8 mouse cellular contexts compared by ENCODE assay signal in genomic region chr7:92740411-92741115, GRCm38 (mm10). TPM values are rescaled to one million over a fixed set of nuclear protein-coding genes. Genes with fewer than 3 reads are reported as not detected.
A peak's percentile ranks its signal among the peaks of the same experiment; 100 is the strongest.
DNase-seq lines count a peak whose midpoint lies in the region; ATAC-seq and TF ChIP-seq lines count a peak whose summit lies in the region.

No protein-coding gene starts in this region.

- no peak for ATAC-seq in heart, embryonic 12.5 days (ENCODE audit: insufficient number of reproducible peaks, low FRiP score)
- no peak for ATAC-seq in forebrain, postnatal 0 days
- no peak for ATAC-seq in liver, embryonic 15.5 days (ENCODE audit: insufficient read depth)

- H3K36me3 ChIP-seq in heart, embryonic 12.5 days: peaks cover 21% of the 10 kb centered on the region
- peaks cover 4 to 27% of the 10 kb centered on the region in 2 experiments for H3K36me3 ChIP-seq in MEL (ENCODE audit: control insufficient read depth in 1 of 2, insufficient read depth in 2 of 2, low read length in 2 of 2)
- H3K36me3 ChIP-seq in forebrain, postnatal 0 days (ENCODE audit: insufficient read depth): peaks cover 4% of the 10 kb centered on the region; the same call in 1 of the 2 replicates
- H3K36me3 ChIP-seq in liver, embryonic 15.5 days (replicated peaks): peaks cover 29% of the 10 kb centered on the region

- peak overlapping the region; percentile 80 for H3K4me3 ChIP-seq in heart, embryonic 12.5 days
- peak overlapping the region; percentile 72 to 99 for H3K4me3 ChIP-seq in MEL (ENCODE audit: control insufficient read depth in 1 of 2, insufficient read depth in 1 of 2, low read depth in 2 of 2, low read length in 2 of 2)
- peak overlapping the region; percentile 89 for H3K4me3 ChIP-seq in forebrain, postnatal 0 days (ENCODE audit: low read depth, low read length)
- H3K4me3 ChIP-seq in liver, embryonic 15.5 days (replicated peaks): peak overlapping the region; percentile 87

- peak overlapping the region; percentile 90 for H3K27ac ChIP-seq in heart, embryonic 12.5 days (ENCODE audit: poor library complexity, severe bottlenecking)
- peak overlapping the region; percentile 74 for H3K27ac ChIP-seq in MEL (ENCODE audit: control insufficient read depth, low read depth, low read length)
- H3K27ac ChIP-seq in forebrain, postnatal 0 days (ENCODE audit: low read depth, low read length): peak overlapping the region; percentile 98
- peak overlapping the region; percentile 82 for H3K27ac ChIP-seq in liver, embryonic 15.5 days (replicated peaks)

- H3K4me1 ChIP-seq in heart, embryonic 12.5 days (replicated peaks): peaks cover 22% of the 10 kb centered on the region
- H3K4me1 ChIP-seq in MEL (ENCODE audit: control insufficient read depth in 1 of 2, insufficient read depth in 2 of 2, low read length in 2 of 2): peaks cover 2 to 14% of the 10 kb centered on the region in 2 experiments; a peak in 3 of 4 replicates
- peaks cover 32% of the 10 kb centered on the region for H3K4me1 ChIP-seq in forebrain, postnatal 0 days (ENCODE audit: insufficient read depth)
- peaks cover 38% of the 10 kb centered on the region for H3K4me1 ChIP-seq in liver, embryonic 15.5 days (replicated peaks)

- peak overlapping the region; percentile 91 for H3K9ac ChIP-seq in heart, embryonic 12.5 days
- peak overlapping the region; percentile 97 for H3K9ac ChIP-seq in MEL (ENCODE audit: control insufficient read depth, low read depth, low read length, poor library complexity, severe bottlenecking)
- H3K9ac ChIP-seq in forebrain, postnatal 0 days: peak overlapping the region; percentile 99
- H3K9ac ChIP-seq in liver, embryonic 15.5 days: peak overlapping the region; percentile 85

- WGBS in heart, embryonic 12.5 days: 3% methylated on average over 23 of the region's 23 CpGs
- WGBS in forebrain, postnatal 0 days: 1% methylated on average over 23 of the region's 23 CpGs
- 1% methylated on average over 23 of the region's 23 CpGs for WGBS in liver, embryonic 15.5 days (ENCODE audit: insufficient replicate concordance)

- H3K27me3 ChIP-seq in heart, embryonic 12.5 days (replicated peaks): no peaks in the 10 kb centered on the region
- no peaks in the 10 kb centered on the region for H3K27me3 ChIP-seq in MEL (ENCODE audit: control insufficient read depth in 1 of 2, insufficient read depth in 2 of 2, low read length in 2 of 2)
- no peaks in the 10 kb centered on the region for H3K27me3 ChIP-seq in forebrain, postnatal 0 days (ENCODE audit: insufficient read depth, low read length)
- H3K27me3 ChIP-seq in liver, embryonic 15.5 days: peaks cover 16% of the 10 kb centered on the region; the same call in 1 of the 2 replicates

- no peak for DNase-seq in heart, postnatal 36 days
- peak; percentile 48 for DNase-seq in MEL (ENCODE audit: low read depth, low spot score)
- DNase-seq in forebrain, postnatal 0 days: no peak
- DNase-seq in urinary bladder, adult 18-20 months (ENCODE audit: low spot score in 2 of 2): no peak
- no peak for DNase-seq in layer of hippocampus, postnatal 10 days (ENCODE audit: low spot score in 2 of 2)
- no peak for DNase-seq in yolk sac, embryonic 10.5 days (ENCODE audit: low spot score)

- no peak for TF ChIP-seq POLR2A in MEL (IDR thresholded peaks at IDR 0.05; ENCODE audit: control insufficient read depth in 1 of 2, insufficient read depth in 1 of 2, low read depth in 1 of 2, low read length in 2 of 2, poor library complexity in 1 of 2)

- TF ChIP-seq EP300 in MEL (IDR thresholded peaks at IDR 0.05; ENCODE audit: low read depth in 1 of 2, low read length in 2 of 2): no peak; a peak in 1 of 4 replicates

- H3K79me2 ChIP-seq in MEL (ENCODE audit: control insufficient read depth, insufficient read depth, low read length, poor library complexity): peaks cover 16% of the 10 kb centered on the region

- peak overlapping the region; percentile 97 for H3K4me2 ChIP-seq in heart, embryonic 12.5 days
- peak overlapping the region; percentile 53 for H3K4me2 ChIP-seq in forebrain, postnatal 0 days (ENCODE audit: low read depth)
- peak overlapping the region; percentile 70 for H3K4me2 ChIP-seq in liver, embryonic 15.5 days

- H3K9me3 ChIP-seq in heart, embryonic 12.5 days (replicated peaks): no peaks in the 10 kb centered on the region
- H3K9me3 ChIP-seq in MEL (replicated peaks; ENCODE audit: insufficient read depth, low read length): no peaks in the 10 kb centered on the region
- H3K9me3 ChIP-seq in forebrain, postnatal 0 days (ENCODE audit: low read length): no peaks in the 10 kb centered on the region
- no peaks in the 10 kb centered on the region for H3K9me3 ChIP-seq in liver, embryonic 15.5 days (replicated peaks)

- TF ChIP-seq CTCF in MEL (IDR thresholded peaks at IDR 0.05 in 2 of 3, conservative IDR thresholded peaks at IDR 0.05 in 1 of 3; ENCODE audit: control insufficient read depth in 1 of 3, insufficient read depth in 1 of 3, low read depth in 2 of 3, low read length in 3 of 3, poor library complexity in 1 of 3, severe bottlenecking in 1 of 3): no peak
- TF ChIP-seq CTCF in forebrain, postnatal 0 days (IDR thresholded peaks at IDR 0.05; ENCODE audit: low read depth): no peak

- TF ChIP-seq RAD21 in MEL (IDR thresholded peaks at IDR 0.05; ENCODE audit: low read depth, low read length): no peak

- intact Hi-C loops in heart, postnatal 36 days (cut with DNase I): loop anchor here (2.0 to 10.0 kb wide), 6 partner anchors 72 to 344 kb away; partner anchors contain the start of genes Ankrd42, Ccdc90b, Ddias and Pcf11

TF ChIP-seq in MEL, 35 proteins besides CTCF, POLR2A, EP300 and RAD21:
- no peak; the same call in 1 of the 2 replicates for TF ChIP-seq POLR2AphosphoS2 (IDR thresholded peaks at IDR 0.05; ENCODE audit: low read length)
- TF ChIP-seq MAZ (IDR thresholded peaks at IDR 0.05; ENCODE audit: low read depth, low read length): 0 out of 2 replicates have a peak, but pooled peaks have one; percentile 42
- TF ChIP-seq ELF1 (IDR thresholded peaks at IDR 0.05; ENCODE audit: low read depth, low read length): no peak
- TF ChIP-seq USF1 (IDR thresholded peaks at IDR 0.05; ENCODE audit: low read depth, low read length): no peak
- TF ChIP-seq TBP (IDR thresholded peaks at IDR 0.05; ENCODE audit: low read depth, low read length): peak; percentile 58; the same call in 1 of the 2 replicates
- TF ChIP-seq CHD1 (IDR thresholded peaks at IDR 0.05; ENCODE audit: low read depth, low read length): peak; percentile 58; the same call in 1 of the 2 replicates
- 0 out of 2 replicates have a peak, but pooled peaks have one; percentile 25 for TF ChIP-seq SIN3A (IDR thresholded peaks at IDR 0.05; ENCODE audit: low read length)
- TF ChIP-seq KAT2A (conservative IDR thresholded peaks at IDR 0.05; ENCODE audit: low read depth, low read length): no peak
- peak; percentile 41; the same call in 1 of the 2 replicates for TF ChIP-seq NELFE (IDR thresholded peaks at IDR 0.05; ENCODE audit: low read depth, low read length)
- TF ChIP-seq E2F4 (IDR thresholded peaks at IDR 0.05; ENCODE audit: borderline replicate concordance, low read depth, low read length): no peak

RNA-seq across cellular contexts. Expression of gene Rab30, which starts 0.8 kb away (rescaled TPM):
- 6.6 and 9.4 TPM in 2 replicates for polyA plus RNA-seq in heart, embryonic 12.5 days (2016; fragmentation: Nextera tagmentation; extraction: Ambion mirVana)
- 10 to 100 TPM in 1 of 2 experiments, 1 to 10 TPM in 1; 8.8 to 24.1 TPM for total RNA-seq in heart, postnatal 36 days (2021)
- 0.62 and 1.3 TPM in 2 replicates for total RNA-seq in MEL (2012; rRNA removed)
- polyA plus RNA-seq in MEL (2012; ENCODE audit: insufficient read depth in 1 of 2, insufficient read length in 2 of 2, low read depth in 1 of 2, low replicate concordance in 2 of 2, missing spikeins in 1 of 2): 1 to 10 TPM in 1 of 2 experiments, not detected in 1; 1.3 TPM
- total RNA-seq in forebrain, postnatal 0 days (2014; rRNA removed): 25.3 and 36.1 TPM in 2 replicates
- 14.7 and 15.0 TPM in 2 replicates for polyA plus RNA-seq in forebrain, postnatal 0 days (2015; fragmentation: Nextera tagmentation; extraction: Ambion mirVana)
- polyA plus RNA-seq in liver, embryonic 15.5 days (2015; fragmentation: Nextera tagmentation; extraction: Ambion mirVana): 5.0 and 5.2 TPM in 2 replicates
- total RNA-seq in layer of hippocampus, postnatal 10 days (2021): 10 to 100 TPM; 43.7 to 44.0 TPM
